8 mouse cellular contexts compared by ENCODE assay signal in the genomic region with DNA sequence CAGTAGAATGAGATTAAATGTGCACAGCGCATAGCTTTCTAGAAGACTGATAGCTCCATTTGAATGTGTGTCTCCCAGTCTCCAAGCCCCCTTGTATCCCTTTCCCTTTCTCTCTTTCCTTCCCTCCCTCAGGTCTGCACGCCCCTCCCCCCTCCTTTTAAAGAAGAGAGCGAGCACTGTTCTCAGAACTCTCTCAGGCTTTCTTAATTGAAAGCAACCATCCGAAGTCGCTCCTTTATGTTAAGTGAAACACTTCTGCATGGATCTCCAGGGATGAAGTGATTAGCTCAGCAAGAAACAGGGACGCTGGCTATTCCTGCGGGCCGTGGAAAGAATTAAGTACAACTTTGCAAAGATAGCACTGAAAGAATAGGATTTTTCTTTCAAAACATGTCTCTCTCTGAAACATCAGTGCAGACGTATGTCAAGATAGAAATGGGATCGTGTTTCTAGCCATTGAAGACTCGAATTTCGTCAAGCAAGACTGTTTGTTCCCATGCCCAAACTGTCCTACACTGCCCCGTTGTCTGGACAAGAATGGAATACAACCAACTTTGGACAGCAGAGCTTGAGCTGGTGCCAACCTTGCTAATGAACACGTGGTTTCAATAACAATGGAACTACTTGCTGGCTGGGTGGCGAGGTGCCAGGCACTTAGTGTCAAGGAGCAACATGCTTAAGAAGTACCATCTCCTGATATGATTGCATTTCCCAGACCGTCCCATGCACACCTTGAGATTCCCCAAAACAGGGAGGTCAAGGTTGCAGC.
DNase-seq lines count a peak whose midpoint lies in the region; ATAC-seq and TF ChIP-seq lines count a peak whose summit lies in the region.

No protein-coding gene starts in this region.

- intact Hi-C loops in heart, postnatal 25 days (cut with DNase I): no loop called here
- intact Hi-C loops in left cerebral cortex, postnatal 14 days (cut with DNase I): no loop called here

- H3K4me2 ChIP-seq in heart, embryonic 13.5 days: peak overlapping the region; percentile 6; the same call in 1 of the 2 replicates
- H3K4me2 ChIP-seq in embryonic facial prominence, embryonic 13.5 days: peak overlapping the region; percentile 45
- no peak overlapping the region; the same call in 1 of the 2 replicates for H3K4me2 ChIP-seq in neural tube, embryonic 14.5 days (ENCODE audit: low read depth, low read length)

- H3K4me3 ChIP-seq in heart, embryonic 13.5 days: no peak overlapping the region
- H3K4me3 ChIP-seq in embryonic facial prominence, embryonic 13.5 days: no peak overlapping the region
- no peak overlapping the region for H3K4me3 ChIP-seq in neural tube, embryonic 14.5 days (ENCODE audit: low read depth, low read length)
- no peak overlapping the region for H3K4me3 ChIP-seq in thymus, adult 2 months (ENCODE audit: control insufficient read depth, insufficient read depth, low read length)

- H3K9me3 ChIP-seq in heart, embryonic 13.5 days: no peaks in the 10 kb centered on the region
- no peaks in the 10 kb centered on the region; the same call in 1 of the 2 replicates for H3K9me3 ChIP-seq in embryonic facial prominence, embryonic 13.5 days
- no peaks in the 10 kb centered on the region for H3K9me3 ChIP-seq in neural tube, embryonic 14.5 days (ENCODE audit: control insufficient read depth, low read length)

- peaks cover 9% of the 10 kb centered on the region; the same call in 1 of the 2 replicates for H3K4me1 ChIP-seq in heart, embryonic 13.5 days
- peaks cover 19% of the 10 kb centered on the region for H3K4me1 ChIP-seq in embryonic facial prominence, embryonic 13.5 days
- H3K4me1 ChIP-seq in neural tube, embryonic 14.5 days (ENCODE audit: control insufficient read depth, insufficient read depth, low read length): peaks cover 9% of the 10 kb centered on the region; the same call in 1 of the 2 replicates
- H3K4me1 ChIP-seq in thymus, adult 2 months (replicated peaks; ENCODE audit: control insufficient read depth, insufficient read depth, low read length): peaks cover 2% of the 10 kb centered on the region; the same call in 1 of the 2 replicates

- no peak for TF ChIP-seq CTCF in thymus, adult 2 months (IDR thresholded peaks at IDR 0.05; ENCODE audit: borderline replicate concordance, control insufficient read depth, extremely low read depth, insufficient read depth, low read length, poor library complexity)

- no peak overlapping the region for H3K9ac ChIP-seq in heart, embryonic 13.5 days
- H3K9ac ChIP-seq in embryonic facial prominence, embryonic 13.5 days: no peak overlapping the region
- no peak overlapping the region for H3K9ac ChIP-seq in neural tube, embryonic 14.5 days (replicated peaks; ENCODE audit: low read depth, low read length)

- 59% methylated on average over 16 of the region's 16 CpGs for WGBS in heart, embryonic 13.5 days
- WGBS in embryonic facial prominence, embryonic 13.5 days: 22% methylated on average over 16 of the region's 16 CpGs
- WGBS in neural tube, embryonic 14.5 days: 37% methylated on average over 16 of the region's 16 CpGs
- 88% methylated on average over 16 of the region's 16 CpGs for WGBS in thymus, adult 2 months

- no peaks in the 10 kb centered on the region for H3K36me3 ChIP-seq in heart, embryonic 13.5 days
- no peaks in the 10 kb centered on the region for H3K36me3 ChIP-seq in embryonic facial prominence, embryonic 13.5 days
- H3K36me3 ChIP-seq in neural tube, embryonic 14.5 days (ENCODE audit: control insufficient read depth, insufficient read depth, low read length): no peaks in the 10 kb centered on the region
- H3K36me3 ChIP-seq in thymus, adult 2 months (ENCODE audit: control insufficient read depth, insufficient read depth, low read length): no peaks in the 10 kb centered on the region

- no peak for TF ChIP-seq POLR2A in thymus, adult 2 months (IDR thresholded peaks at IDR 0.05; ENCODE audit: control insufficient read depth, extremely low read depth, insufficient read depth, low read length, poor library complexity)

- no peaks in the 10 kb centered on the region for H3K27me3 ChIP-seq in heart, embryonic 13.5 days (replicated peaks)
- no peaks in the 10 kb centered on the region; the same call in 1 of the 2 replicates for H3K27me3 ChIP-seq in embryonic facial prominence, embryonic 13.5 days
- H3K27me3 ChIP-seq in neural tube, embryonic 14.5 days (ENCODE audit: control insufficient read depth, insufficient read depth, low read length): no peaks in the 10 kb centered on the region
- no peaks in the 10 kb centered on the region for H3K27me3 ChIP-seq in thymus, adult 2 months (ENCODE audit: control insufficient read depth, insufficient read depth, low read length)

- DNase-seq in heart, postnatal 25 days (ENCODE audit: low spot score): no peak
- peak; percentile 84 for DNase-seq in kidney, adult 9 months
- DNase-seq in left cerebral cortex, postnatal 14 days (ENCODE audit: low spot score in 2 of 2): peak; percentile 22 to 33
- no peak for DNase-seq in thymus, adult 2 months
- no peak for DNase-seq in urinary bladder, postnatal 4 days (ENCODE audit: low spot score in 2 of 2)

- no peak for ATAC-seq in heart, embryonic 13.5 days (ENCODE audit: extremely low read depth, insufficient number of reproducible peaks, low FRiP score, low TSS enrichment)
- ATAC-seq in embryonic facial prominence, embryonic 13.5 days (ENCODE audit: insufficient number of reproducible peaks, insufficient read depth, low FRiP score, low TSS enrichment, low read depth): no peak
- ATAC-seq in neural tube, embryonic 14.5 days (ENCODE audit: low read depth): peak; percentile 49; the same call in 1 of the 2 replicates

- H3K27ac ChIP-seq in heart, embryonic 13.5 days (replicated peaks): no peak overlapping the region
- peak overlapping the region; percentile 34 for H3K27ac ChIP-seq in embryonic facial prominence, embryonic 13.5 days
- H3K27ac ChIP-seq in neural tube, embryonic 14.5 days (ENCODE audit: low read depth, low read length): no peak overlapping the region
- H3K27ac ChIP-seq in thymus, adult 2 months (ENCODE audit: control insufficient read depth, insufficient read depth, low read length): no peak overlapping the region

Comparison
In these comparisons a context has a peak if more than half of its experiments do, and no peak if none do; other contexts are left out.
1. DNase-seq: peak in kidney, adult 9 months (single experiment) and left cerebral cortex, postnatal 14 days (2 of 2); none in heart, postnatal 25 days (single experiment), thymus, adult 2 months (single experiment) and urinary bladder, postnatal 4 days (0 of 2).